Mouse (Mus musculus) erythroblast, embryonic 14.5 days (primary cell): Measurements from ENCODE around the gene Mks1.

Experiments
- GATA1 ChIP-seq: IDR thresholded peaks from 2 replicates; pipeline ENCODE4 v1.6.1; 2012; ENCODE audit warnings: low read length, inconsistent platforms, mixed read lengths
- TAL1 ChIP-seq: IDR thresholded peaks from 3 replicates; pipeline ENCODE4 v1.6.1; 2012; ENCODE audit warnings: low read length, inconsistent platforms, mixed read lengths

GRCm38 (mm10) chr11:87884856-87885255 lies 31.8 kb downstream of the Mks1 start:
- TF ChIP-seq GATA1 (no peak), TAL1 (no peak)
